Mouse (Mus musculus) ovary, adult 2 months (tissue): ENCODE results near the gene Usp53. TPM values are rescaled to one million over a fixed set of nuclear protein-coding genes. Genes with fewer than 3 reads are reported as not detected.

Experiments
- polyA plus RNA-seq: library from polyadenylated mRNA; depleted of rRNA; stranded (reverse); fragments of >200 nt; gene quantifications from 2 replicates; pipeline ENCODE4 v1.2.3, GENCODE M21; 2012; rRNA removed

Usp53 gene
- polyA plus RNA-seq = 4.1 and 4.8 TPM in 2 replicates

DNA sequence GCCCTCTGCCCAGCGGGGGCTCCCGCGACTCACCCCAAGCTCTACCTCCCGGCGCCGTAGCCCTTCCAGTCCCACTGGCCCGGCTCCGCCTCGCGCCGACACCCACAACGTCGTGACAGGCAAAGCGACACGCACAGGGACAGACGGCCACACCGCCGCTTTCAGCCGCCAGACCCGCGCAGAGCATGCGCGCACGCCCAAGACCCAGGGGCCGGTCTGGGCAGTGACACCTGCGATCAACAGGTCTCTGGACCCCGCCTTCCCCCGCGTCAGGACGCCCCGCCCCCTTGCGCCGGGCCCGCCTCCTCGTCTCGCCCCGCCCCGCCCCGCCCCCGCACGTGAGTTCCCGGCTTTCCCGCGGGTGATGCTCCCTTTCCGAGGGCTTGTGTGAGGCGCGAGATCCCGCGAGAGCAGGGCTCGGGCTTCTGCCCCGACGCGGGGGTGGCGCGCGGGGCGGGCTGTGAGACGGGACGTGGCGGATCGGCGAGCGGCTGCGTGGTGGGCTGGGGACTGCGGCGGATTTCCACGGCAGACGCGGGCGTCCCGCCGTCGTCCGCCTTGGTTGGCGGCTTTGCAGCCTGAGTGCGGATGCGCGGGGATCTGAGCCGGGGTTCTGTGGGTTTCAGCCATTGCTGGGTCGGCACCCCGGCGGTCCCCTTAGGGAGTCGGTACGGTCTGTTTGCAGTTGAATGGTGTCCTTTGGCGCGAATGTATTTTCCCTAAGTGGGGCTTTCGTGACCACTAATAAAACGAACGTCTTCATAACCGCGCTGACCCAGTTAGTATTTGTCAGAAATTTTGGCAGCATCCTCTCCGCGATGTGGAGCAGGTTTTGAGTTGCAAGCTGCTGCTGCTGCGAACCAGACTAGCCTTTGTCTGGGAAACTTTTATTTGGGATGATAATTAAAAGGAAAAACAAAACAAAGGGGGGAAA, at the start of gene Usp53:
Gene Usp53, minus strand, starts transcription at position 262 of the 934 bp plus-strand sequence.

GRCm38 (mm10) chr3:122924009-122924914, 60.0 kb downstream of the Usp53 start, which contains the start of gene 1810037I17Rik:
Gene 1810037I17Rik (plus strand): TSS chr3:122924203.

GRCm38 (mm10) chr3:122919260-122919659, 65.0 kb downstream of the Usp53 start, which contains the start of gene Gm10959:
Gene Gm10959 (minus strand): TSS chr3:122919360.

DNA sequence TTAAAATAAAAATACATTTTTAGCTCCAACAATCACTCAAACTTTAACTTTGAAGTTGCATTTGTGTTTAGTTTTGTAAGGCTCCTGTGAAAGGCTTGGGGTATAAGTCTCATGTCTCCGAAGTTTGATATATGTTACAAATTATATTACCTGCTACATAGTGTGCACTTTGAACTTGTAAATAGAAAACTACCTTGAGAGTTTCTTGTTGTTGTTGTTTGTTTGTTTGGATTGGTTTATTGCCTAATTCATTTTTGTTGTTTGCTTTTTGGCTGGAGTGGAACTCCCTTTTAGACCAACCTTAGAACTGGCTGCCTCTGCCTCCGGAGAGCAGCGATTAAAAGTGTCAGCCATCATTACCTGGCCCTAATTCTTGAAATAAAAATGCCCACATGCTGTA, 89.5 kb downstream of the Usp53 start, which contains the start of gene Fabp2:
Gene Fabp2, plus strand, starts transcription at position 301 of the 400 bp plus-strand sequence.

Other genes starting within 250 kb of the Usp53 start
- gene Fabp2, start 89.4 kb downstream of the Usp53 start, polyA plus RNA-seq = not detected in 2 replicates
- not detected in 2 replicates for gene Gm10959, start 65.2 kb downstream of the Usp53 start, polyA plus RNA-seq
- gene 1810037I17Rik, start 60.3 kb downstream of the Usp53 start, polyA plus RNA-seq = 17.8 and 31.5 TPM in 2 replicates
- not detected in 2 replicates for gene Myoz2, start 50.5 kb upstream of the Usp53 start, polyA plus RNA-seq